Mouse (Mus musculus): ENCODE data around the gene 4930518I15Rik.

DNA sequence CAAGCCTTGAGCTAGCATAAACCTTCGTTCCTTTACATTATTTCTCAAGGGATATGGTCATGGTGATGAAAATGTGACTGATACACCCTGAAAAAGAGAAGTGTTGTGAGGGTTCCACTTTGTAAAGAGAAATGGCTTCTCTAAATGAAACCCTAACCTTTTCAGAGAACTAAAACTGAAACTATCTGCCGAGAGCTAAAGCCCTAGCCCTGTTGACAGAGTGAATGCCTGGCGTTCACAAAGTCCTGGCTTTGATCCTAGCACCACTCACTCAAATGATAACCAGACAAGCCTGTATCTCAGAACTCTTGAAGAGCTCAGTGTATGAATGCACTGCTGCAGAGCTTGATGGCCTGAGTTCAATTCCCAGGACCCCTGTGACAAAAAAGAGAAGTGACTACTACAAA, 358 bp downstream of the 4930518I15Rik start:
- TF ChIP-seq CTCF (IDR thresholded peaks at IDR 0.05; ENCODE audit: low read depth, low read length) = no peak
- TF ChIP-seq POLR2A (IDR thresholded peaks at IDR 0.05; ENCODE audit: insufficient read depth, low read length) = no peak
- TF ChIP-seq EP300 (IDR thresholded peaks at IDR 0.05; ENCODE audit: insufficient read depth, low read depth, low read length) = no peak

Measured in ES-Bruce4 (cell line).